Mouse (Mus musculus) ES-E14 (cell line): Measurements from ENCODE around the gene 4930579F01Rik.

Experiments
- HCFC1 ChIP-seq: IDR thresholded peaks from 2 replicates; pipeline ENCODE4 v1.6.1; 2012; ENCODE audit warnings: low read length, inconsistent platforms, borderline replicate concordance; ENCODE audit not compliant: insufficient read depth
- MAFK ChIP-seq: IDR thresholded peaks from 2 replicates; pipeline ENCODE4 v1.6.1; 2014; ENCODE audit warnings: mild to moderate bottlenecking, low read depth, low read length, inconsistent platforms; ENCODE audit not compliant: insufficient read depth
- ZC3H11A ChIP-seq: IDR thresholded peaks from 2 replicates; pipeline ENCODE4 v1.6.1; 2012; ENCODE audit warnings: low read depth, mild to moderate bottlenecking, inconsistent platforms, low read length, borderline replicate concordance
- ZNF384 ChIP-seq: IDR thresholded peaks from 2 replicates; pipeline ENCODE4 v1.6.1; 2012; ENCODE audit warnings: low read depth, low read length, inconsistent platforms

DNA sequence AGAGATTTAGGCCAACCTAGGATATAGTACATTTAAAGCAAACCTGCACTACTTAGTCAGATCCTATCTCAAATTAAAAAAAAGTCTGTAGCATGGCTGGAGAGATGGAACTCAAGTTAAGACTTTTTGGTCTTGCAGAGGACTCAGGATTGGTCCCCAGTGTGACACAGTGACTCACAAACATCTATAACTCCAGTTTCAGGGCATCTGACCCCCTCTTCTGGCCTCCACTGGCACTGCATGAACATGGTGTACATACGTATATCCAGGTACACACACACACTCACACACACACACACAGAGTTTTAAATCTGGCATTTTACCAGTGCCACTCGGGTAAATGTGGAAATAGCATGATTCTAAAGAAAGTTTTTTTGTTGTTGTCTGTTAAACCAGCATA is 44.8 kb downstream of the 4930579F01Rik start:
- TF ChIP-seq MAFK (no peak), ZNF384 (no peak), HCFC1 (no peak), ZC3H11A (no peak)
